Mouse (Mus musculus): ENCODE measurements around the gene Lipn. TPM values are rescaled to one million over a fixed set of nuclear protein-coding genes. Genes with fewer than 3 reads are reported as not detected.

The Lipn gene
- total RNA-seq (2012; rRNA removed) (not detected in 2 replicates), polyA plus RNA-seq (2012; ENCODE audit: insufficient read depth in 1 of 2, insufficient read length in 2 of 2, low read depth in 1 of 2, low replicate concordance in 2 of 2, missing spikeins in 1 of 2) (not detected)

DNA sequence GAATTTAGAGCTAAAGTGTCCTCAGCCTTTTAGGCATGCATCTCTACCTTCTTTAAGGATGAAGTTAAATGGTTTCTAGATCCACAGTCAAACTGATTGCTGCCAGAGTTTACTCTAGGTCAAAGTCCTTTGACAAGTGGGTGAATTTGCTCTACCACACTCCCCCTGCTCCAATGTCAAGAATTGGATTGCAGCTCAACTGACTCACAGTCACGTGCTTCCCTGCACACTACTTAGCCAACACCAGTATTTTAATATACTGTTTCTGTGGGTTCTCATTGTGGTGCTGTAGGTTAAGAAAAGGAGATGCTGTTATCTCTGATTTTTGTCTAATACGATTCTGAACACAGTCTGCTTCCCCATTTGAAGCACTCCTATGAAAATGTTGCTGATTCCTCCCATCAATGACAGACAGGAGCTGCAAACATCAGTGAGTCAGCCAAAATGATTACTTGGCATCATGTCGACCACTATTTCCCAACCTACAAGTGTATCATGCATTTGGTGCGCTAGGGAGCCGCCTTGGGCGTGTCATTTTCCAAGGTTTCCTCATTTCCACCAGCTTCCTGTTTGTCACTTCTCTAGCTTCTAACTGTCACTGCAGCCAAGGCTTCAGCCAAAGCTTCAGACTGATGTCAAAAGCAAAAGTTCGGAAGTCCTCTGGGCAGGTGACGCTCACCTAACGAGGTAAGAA is at the start of gene Lipn:
Gene Lipn, plus strand, starts transcription at position 580 of the 694 bp plus-strand sequence.
- DNase-seq (ENCODE audit: low read depth, low spot score): peak; percentile 15
- TF ChIP-seq HCFC1 (IDR thresholded peaks at IDR 0.05; ENCODE audit: low read depth, low read length): no peak
- peak; percentile 54; the same call in 1 of the 2 replicates for TF ChIP-seq USF1 (IDR thresholded peaks at IDR 0.05; ENCODE audit: low read depth, low read length)
- no peak for TF ChIP-seq MAZ (IDR thresholded peaks at IDR 0.05; ENCODE audit: low read depth, low read length)
- no peak for TF ChIP-seq ZNF384 (IDR thresholded peaks at IDR 0.05; ENCODE audit: low read depth, low read length)
- TF ChIP-seq JUND (IDR thresholded peaks at IDR 0.05; ENCODE audit: low read depth, low read length): no peak
- Histone ChIP-seq H3K27me3 (ENCODE audit: control insufficient read depth in 1 of 2, insufficient read depth in 2 of 2, low read length in 2 of 2) (no peaks in the 10 kb centered on the region; a peak in 1 of 4 replicates), H3K36me3 (ENCODE audit: control insufficient read depth in 1 of 2, insufficient read depth in 2 of 2, low read length in 2 of 2) (0 out of 4 replicates have a peak, but pooled peaks cover 0 to 2% of the 10 kb centered on the region in 2 experiments), H3K27ac (ENCODE audit: control insufficient read depth, low read depth, low read length) (no peak within 1 kb of the TSS), H3K79me2 (ENCODE audit: control insufficient read depth, insufficient read depth, low read length, poor library complexity) (no peaks in the 10 kb centered on the region), H3K9me3 (replicated peaks; ENCODE audit: insufficient read depth, low read length) (no peaks in the 10 kb centered on the region), H3K9ac (ENCODE audit: control insufficient read depth, low read depth, low read length, poor library complexity, severe bottlenecking) (no peak within 1 kb of the TSS), H3K4me3 (ENCODE audit: control insufficient read depth in 1 of 2, insufficient read depth in 1 of 2, low read depth in 2 of 2, low read length in 2 of 2) (no peak within 1 kb of the TSS), H3K4me1 (ENCODE audit: control insufficient read depth in 1 of 2, insufficient read depth in 2 of 2, low read length in 2 of 2) (no peaks in the 10 kb centered on the region)

DNA sequence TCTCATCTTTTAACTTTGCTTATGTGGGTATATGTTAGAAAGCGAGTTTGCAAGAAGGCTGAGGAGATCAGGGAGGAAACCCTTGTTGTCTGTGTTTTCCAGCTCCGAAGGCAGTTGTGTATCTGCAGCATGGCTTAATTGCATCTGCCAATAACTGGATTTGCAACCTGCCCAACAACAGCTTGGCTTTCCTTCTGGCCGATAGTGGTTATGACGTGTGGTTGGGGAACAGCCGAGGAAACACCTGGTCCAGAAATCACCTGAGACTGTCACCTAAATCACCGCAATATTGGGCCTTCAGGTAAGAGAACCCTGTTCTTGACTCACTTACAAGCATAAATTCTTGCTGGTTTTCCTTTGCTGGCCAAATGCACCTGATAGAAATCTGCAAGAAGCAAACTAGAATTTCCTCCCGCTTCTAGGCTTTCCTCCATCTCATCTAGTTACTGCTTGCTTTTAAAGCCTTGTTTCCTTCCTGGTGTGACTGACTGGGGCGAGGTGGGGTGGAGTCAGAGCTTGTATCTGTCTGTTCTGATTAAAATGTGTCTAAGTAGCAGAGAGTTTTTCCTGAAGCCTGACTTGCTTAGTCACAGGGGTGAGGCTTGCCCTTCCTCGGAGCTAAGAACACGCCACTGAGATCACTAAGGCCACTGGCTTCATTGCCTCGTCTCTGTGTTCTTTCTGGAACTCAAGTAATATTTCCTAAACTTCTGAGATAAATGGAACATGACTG is 45.6 kb upstream of the Lipn start:
- Histone ChIP-seq H3K4me1 (ENCODE audit: control insufficient read depth in 1 of 2, insufficient read depth in 2 of 2, low read length in 2 of 2) (no peaks in the 10 kb centered on the region), H3K4me3 (ENCODE audit: control insufficient read depth in 1 of 2, insufficient read depth in 1 of 2, low read depth in 2 of 2, low read length in 2 of 2) (no peak overlapping the region), H3K79me2 (ENCODE audit: control insufficient read depth, insufficient read depth, low read length, poor library complexity) (no peaks in the 10 kb centered on the region), H3K9ac (ENCODE audit: control insufficient read depth, low read depth, low read length, poor library complexity, severe bottlenecking) (no peak overlapping the region), H3K9me3 (replicated peaks; ENCODE audit: insufficient read depth, low read length) (no peaks in the 10 kb centered on the region), H3K36me3 (ENCODE audit: control insufficient read depth in 1 of 2, insufficient read depth in 2 of 2, low read length in 2 of 2) (no peaks in the 10 kb centered on the region), H3K27ac (ENCODE audit: control insufficient read depth, low read depth, low read length) (no peak overlapping the region), H3K27me3 (ENCODE audit: control insufficient read depth in 1 of 2, insufficient read depth in 2 of 2, low read length in 2 of 2) (no peaks in the 10 kb centered on the region)
- TF ChIP-seq ZMIZ1 (IDR thresholded peaks at IDR 0.05; ENCODE audit: low read depth, low read length) (no peak), POLR2AphosphoS2 (IDR thresholded peaks at IDR 0.05; ENCODE audit: low read length) (no peak), TAL1 (IDR thresholded peaks at IDR 0.05; ENCODE audit: low read length) (no peak), ZNF384 (IDR thresholded peaks at IDR 0.05; ENCODE audit: low read depth, low read length) (no peak), ZKSCAN1 (IDR thresholded peaks at IDR 0.05; ENCODE audit: low read depth, low read length) (no peak), MAFK (IDR thresholded peaks at IDR 0.05; ENCODE audit: borderline replicate concordance, low read depth, low read length) (no peak), JUND (IDR thresholded peaks at IDR 0.05; ENCODE audit: low read depth, low read length) (no peak), USF2 (IDR thresholded peaks at IDR 0.05; ENCODE audit: borderline replicate concordance in 1 of 2, insufficient read depth in 1 of 2, low read depth in 1 of 2, low read length in 2 of 2) (no peak), ELF1 (IDR thresholded peaks at IDR 0.05; ENCODE audit: low read depth, low read length) (no peak), MEF2A (IDR thresholded peaks at IDR 0.05; ENCODE audit: extremely low read depth, insufficient replicate concordance, low read depth, low read length, poor library complexity, severe bottlenecking) (no peak), RAD21 (IDR thresholded peaks at IDR 0.05; ENCODE audit: low read depth, low read length) (no peak), SMC3 (IDR thresholded peaks at IDR 0.05; ENCODE audit: low read depth, low read length) (no peak), NRF1 (IDR thresholded peaks at IDR 0.05; ENCODE audit: insufficient read depth, low read depth, low read length, poor library complexity, severe bottlenecking) (no peak), E2F4 (IDR thresholded peaks at IDR 0.05; ENCODE audit: borderline replicate concordance, low read depth, low read length) (no peak), TCF12 (IDR thresholded peaks at IDR 0.05; ENCODE audit: low read depth, low read length) (no peak)
- DNase-seq (ENCODE audit: low read depth, low spot score): no peak

Data from MEL (cell line).